Mouse (Mus musculus): ENCODE measurements around the gene Vav2.

DNA sequence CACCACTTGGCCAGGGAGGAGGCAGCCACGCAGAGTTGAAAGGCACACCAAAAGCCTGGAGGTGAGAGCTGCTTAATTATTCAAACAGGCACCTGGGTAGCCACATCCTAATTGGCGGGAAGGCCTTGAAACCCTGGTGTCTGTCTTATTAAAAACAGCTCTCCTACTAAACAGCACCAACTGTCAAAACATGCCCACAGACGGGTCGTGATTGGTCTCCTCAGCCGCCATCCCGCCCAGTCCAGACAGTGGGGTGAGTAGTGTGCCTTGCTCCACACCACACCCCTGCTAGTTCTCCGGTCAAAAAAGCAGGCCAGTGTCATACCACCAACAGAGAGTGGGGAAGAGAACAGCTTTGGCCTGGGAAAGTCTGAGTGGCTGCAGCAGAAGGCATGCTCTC lies 100.5 kb downstream of the Vav2 start:
- TF ChIP-seq CTCF (conservative IDR thresholded peaks at IDR 0.05; ENCODE audit: insufficient read depth, insufficient read length, low read depth, low read length) (no peak), POLR2A (IDR thresholded peaks at IDR 0.05; ENCODE audit: low read depth, low read length) (no peak)
